Mouse (Mus musculus) cerebellum, adult 11 months (tissue): ENCODE measurements around the gene Akt2.

Source experiments
- DNase-seq: peaks from one replicate; pipeline ENCODE4 v3.0.0; 2022

Gene Akt2

GRCm38 (mm10) chr7:27591266-27592216, at the start of gene Akt2:
Gene Akt2, plus strand, starts transcription at chr7:27591552.
- peak; percentile 98 for DNase-seq

DNA sequence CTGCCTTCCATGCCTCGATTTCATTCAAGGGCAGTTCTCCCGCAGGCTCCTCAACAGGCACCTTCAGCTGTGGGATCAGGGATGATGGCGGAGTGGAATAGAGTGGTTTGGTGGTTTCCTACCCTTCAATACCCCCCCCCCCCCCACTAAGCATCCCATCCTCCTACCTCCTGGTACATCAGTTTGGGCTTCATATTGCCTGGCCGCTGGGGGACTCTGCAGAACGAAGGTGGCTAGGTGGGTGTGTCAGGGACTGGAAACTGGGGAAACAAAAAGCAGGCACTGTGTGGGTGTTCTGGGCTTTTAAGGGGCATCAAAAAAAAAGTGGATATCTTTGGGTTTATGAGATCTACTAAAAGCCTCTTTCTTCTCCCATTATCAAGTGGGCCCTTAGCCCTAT, 49.4 kb upstream of the Akt2 start:
- no peak for DNase-seq

DNA sequence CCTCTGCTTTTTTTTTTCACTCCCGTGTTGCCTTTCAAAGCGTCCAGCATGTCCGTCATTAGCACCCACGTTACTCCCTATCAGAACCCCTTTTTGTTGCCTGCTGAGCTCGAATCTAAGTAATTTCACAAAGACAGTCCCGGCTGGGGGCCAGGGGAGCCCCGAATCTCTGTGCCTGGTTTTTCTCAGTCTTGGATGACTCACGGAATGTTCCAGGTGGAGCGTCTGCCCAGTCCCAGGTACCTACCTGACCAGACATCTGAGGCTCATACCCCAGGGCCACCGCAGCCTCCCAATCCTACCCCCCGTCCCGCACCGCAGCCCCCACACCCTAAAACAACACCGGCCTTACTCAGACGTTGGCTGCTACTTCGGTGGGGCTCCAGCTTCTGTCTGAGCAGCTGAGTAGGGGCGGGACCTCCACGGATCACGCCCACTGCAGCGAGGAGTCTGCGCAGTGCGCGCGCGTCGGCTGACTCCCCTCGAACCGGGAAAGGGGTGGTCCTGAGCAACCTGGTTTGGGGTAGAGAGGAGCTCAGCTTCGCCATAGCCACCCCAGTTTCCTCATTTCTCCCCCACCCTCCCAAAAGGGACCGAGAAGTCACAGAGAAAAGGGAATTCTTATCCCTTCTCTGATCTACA, 48.8 kb upstream of the Akt2 start:
- peak; percentile 81 for DNase-seq

DNA sequence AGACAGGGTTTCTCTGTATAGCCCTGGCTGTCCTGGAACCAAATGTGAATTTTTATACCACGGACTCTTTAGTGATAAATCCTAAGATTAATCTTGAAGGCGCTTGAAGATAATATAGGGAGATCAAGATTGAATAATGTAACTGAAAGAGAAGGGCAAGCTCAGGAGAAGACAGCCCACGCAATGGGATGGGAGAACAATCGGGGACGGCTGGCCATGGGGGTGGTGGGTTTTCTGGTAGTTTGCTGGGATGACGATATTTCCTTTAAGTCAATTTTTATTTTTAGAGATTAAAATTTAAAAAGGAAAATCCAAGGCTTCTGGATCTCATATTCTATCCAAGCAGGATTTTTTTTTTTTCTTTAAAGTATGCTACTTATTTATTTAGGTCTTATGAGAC, 48.3 kb upstream of the Akt2 start:
- DNase-seq = no peak

DNA sequence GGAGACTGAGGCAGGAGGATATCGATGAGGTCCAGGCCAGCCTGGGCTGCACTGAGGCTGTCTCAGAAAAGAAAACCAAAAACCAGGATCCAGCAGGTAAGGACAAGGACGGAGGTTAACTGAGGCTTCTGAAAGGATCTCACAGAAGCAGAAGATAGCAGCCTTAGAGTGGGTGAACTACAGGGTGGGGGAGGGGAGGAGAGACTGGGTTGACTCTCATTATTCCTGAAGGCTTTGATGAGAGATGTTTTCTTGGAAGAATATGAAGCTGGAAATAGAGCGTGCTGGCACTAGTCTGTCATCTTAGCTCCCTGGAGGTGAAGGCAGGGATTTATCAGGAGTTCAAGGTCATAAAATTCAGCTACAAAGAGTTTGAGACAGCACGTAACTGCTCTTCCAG, 47.5 kb upstream of the Akt2 start:
- DNase-seq = no peak

- DNase-seq = no peak
Observed at GRCm38 (mm10) chr7:27544675-27545370, 46.5 kb upstream of the Akt2 start.

DNA sequence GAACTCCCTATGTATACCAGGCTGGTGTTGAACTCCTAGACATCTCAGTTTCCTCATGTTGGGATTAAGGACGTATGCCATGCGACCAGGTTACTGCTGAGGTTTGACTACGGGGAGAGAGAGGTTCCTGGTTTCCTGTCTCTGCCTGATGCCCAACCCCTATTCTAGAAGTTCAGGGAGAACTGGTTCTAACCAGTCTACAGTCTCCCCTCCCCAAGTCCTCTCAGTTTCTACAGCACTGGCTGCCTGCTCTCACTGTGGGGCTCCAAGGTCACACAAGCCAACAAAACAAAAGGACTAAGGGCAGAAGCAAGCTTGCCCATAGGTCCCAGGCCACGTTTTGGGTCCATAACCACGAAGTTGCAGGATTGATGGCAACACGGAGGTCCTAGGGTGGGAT, 41.8 kb upstream of the Akt2 start:
- DNase-seq = no peak

DNA sequence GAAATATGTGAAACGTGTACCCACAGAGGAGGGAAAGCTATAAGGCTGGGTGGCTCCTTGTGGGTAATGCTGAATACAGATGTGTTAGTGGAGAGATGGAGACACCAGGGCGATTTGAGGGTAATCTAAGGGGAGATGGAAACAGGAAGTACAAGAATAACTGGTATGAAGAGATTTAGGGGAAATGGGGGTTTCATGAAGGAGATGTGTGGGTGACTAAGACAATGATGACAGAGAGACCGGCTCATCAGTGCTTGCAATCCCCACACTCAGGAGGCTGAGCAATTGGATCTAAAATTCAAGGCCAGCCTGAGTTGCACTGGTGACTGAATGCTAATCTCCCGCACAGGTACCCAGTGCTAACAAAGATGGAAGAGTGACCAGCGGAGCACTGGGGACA, 39.3 kb upstream of the Akt2 start:
- DNase-seq = no peak

- peak; percentile 98 for DNase-seq
Observed at GRCm38 (mm10) chr7:27552931-27553513, 38.3 kb upstream of the Akt2 start, which contains the start of the genes Pld3 and 2310022A10Rik. Gene Pld3, minus strand, starts transcription at chr7:27553218. Gene 2310022A10Rik, plus strand, starts transcription at chr7:27553233.

GRCm38 (mm10) chr7:27560291-27560887, 31.0 kb upstream of the Akt2 start:
- DNase-seq = no peak

- no peak for DNase-seq
Observed at GRCm38 (mm10) chr7:27560978-27561377, 30.4 kb upstream of the Akt2 start.

GRCm38 (mm10) chr7:27569580-27570224, 21.6 kb upstream of the Akt2 start:
- DNase-seq = no peak

DNA sequence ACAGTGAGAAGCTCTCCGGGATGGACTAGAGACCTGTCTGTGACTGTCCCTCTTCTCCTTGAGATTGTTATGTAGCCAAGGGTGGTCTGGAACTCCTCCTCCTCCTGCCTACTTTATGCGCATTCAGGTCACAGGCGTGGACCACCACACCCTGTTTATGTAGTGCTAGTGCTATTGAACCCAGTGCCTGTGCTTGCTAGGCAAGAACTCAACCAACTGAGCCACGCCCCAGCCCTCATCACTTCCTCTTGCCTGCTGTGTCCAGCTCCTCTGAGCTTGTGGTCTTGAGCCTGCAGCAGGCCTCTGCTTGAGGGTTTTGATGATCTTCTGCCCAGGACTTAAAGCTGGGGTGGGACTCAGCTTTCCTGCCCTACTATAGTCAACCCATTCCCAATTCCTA, 19.2 kb upstream of the Akt2 start:
- DNase-seq = no peak

- no peak for DNase-seq
Observed at GRCm38 (mm10) chr7:27574124-27574880, 17.1 kb upstream of the Akt2 start.

- peak; percentile 43 for DNase-seq
Observed at GRCm38 (mm10) chr7:27576914-27577313, 14.4 kb upstream of the Akt2 start.

DNA sequence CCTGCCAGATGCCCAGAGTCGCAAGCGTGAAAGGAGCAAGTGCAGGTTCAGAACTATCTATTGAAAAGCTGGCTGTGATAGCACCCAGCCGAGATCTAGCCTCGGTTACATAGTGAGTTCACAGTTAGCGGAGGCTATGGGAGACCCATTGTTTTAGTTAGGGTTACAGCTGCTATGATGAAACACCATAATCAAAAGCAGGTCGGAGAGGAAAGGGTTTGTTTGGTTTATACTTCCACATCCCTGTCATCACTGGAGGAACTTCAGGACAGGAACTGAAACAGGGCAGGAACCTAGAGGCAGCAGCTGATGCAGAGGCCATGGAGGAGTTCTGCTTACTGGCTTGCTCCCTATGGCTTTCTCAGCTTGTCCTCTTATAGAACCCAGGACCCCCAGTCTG, 13.8 kb upstream of the Akt2 start:
- DNase-seq = no peak

GRCm38 (mm10) chr7:27578465-27578864, 12.9 kb upstream of the Akt2 start:
- no peak for DNase-seq

GRCm38 (mm10) chr7:27580380-27581174, 10.8 kb upstream of the Akt2 start:
- no peak for DNase-seq

- no peak for DNase-seq
Observed at GRCm38 (mm10) chr7:27586861-27587260, 4.5 kb upstream of the Akt2 start.

DNA sequence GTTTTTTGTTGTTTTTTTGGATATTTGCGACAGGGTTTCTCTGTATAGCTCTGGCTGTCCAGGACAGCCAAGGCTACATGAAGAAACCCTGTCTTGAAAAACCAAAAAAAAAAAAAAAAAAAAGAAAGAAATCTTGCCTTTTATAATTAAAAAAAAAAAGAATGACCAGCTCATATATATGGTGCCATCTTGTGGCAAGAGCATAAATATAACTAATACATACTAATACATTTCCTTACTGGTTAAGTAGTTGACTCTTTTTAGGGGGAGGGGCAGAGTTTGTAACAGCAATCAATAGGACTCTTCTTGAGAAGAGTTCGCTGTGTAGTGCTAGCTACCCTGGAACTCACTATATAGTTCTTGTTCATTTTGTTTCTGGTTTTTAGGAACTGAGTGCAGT, 3.6 kb upstream of the Akt2 start:
- DNase-seq = no peak

- no peak for DNase-seq
Observed at GRCm38 (mm10) chr7:27590088-27590487, 1.3 kb upstream of the Akt2 start.
